In the genomic region with DNA sequence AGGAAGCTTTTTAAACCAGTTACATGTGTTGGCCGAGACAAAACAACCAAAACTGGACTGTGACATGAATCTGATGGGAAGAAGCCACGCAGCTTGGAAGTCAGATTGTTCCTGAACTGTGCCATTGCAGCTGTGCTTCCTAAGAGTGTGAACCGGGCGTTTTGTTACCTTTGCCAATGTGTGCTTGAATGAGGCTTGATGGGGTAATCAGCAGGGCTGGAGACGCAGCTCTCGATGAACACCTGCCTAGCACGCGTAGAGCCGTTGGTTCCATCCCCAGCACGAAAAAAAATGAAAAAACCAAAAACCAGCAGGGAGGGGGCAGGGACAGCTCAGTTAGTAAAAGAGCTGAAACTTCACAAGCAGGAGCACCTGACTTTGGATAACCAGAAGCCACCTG, we compare ENCODE assay signal across 16 mouse cellular contexts.
"Had no signal": no experiment of that assay in that cellular context is flagged by ENCODE, and none has a peak within 500 bp of the region (broad histone marks: within the 10 kb centered on the region; RNA-seq: fewer than 3 reads in every experiment).

No protein-coding gene starts in this region.

- H3K27me3 ChIP-seq: limb, embryonic 15.5 days; midbrain, embryonic 13.5 days had no signal

- H3K4me2 ChIP-seq: limb, embryonic 15.5 days; liver, embryonic 11.5 days; lung, embryonic 14.5 days; midbrain, embryonic 13.5 days had no signal

- H3K4me1 ChIP-seq: midbrain, embryonic 13.5 days had no signal

- H3K9me3 ChIP-seq: limb, embryonic 15.5 days; midbrain, embryonic 13.5 days had no signal

- H3K27ac ChIP-seq: kidney, postnatal 0 days; layer of hippocampus, adult 2 months; liver, embryonic 14.5 days; macrophage; midbrain, embryonic 13.5 days; stomach, postnatal 0 days had no signal

- H3K4me3 ChIP-seq: layer of hippocampus, adult 2 months; limb, embryonic 15.5 days; midbrain, embryonic 13.5 days had no signal

- H3K9ac ChIP-seq: limb, embryonic 15.5 days; liver, embryonic 14.5 days; liver, postnatal 0 days; lung, embryonic 14.5 days; midbrain, embryonic 13.5 days had no signal

- H3K36me3 ChIP-seq: limb, embryonic 15.5 days; midbrain, embryonic 13.5 days had no signal

- ATAC-seq: intestine, postnatal 0 days; liver, postnatal 0 days; lung, postnatal 0 days; midbrain, embryonic 13.5 days; midbrain, embryonic 16.5 days had no signal

- DNase-seq: kidney, adult 2 months; kidney, postnatal 25 days; layer of hippocampus, adult 9-11 months; liver, postnatal 0 days; lung, embryonic 14.5 days had no signal
